Mouse (Mus musculus) gastrocnemius, adult 18-20 months (tissue): ENCODE measurements around the gene Urod. TPM values are rescaled to one million over a fixed set of nuclear protein-coding genes. Genes with fewer than 3 reads are reported as not detected.

Experiments
- DNase-seq: peaks from one replicate; pipeline ENCODE4 v3.0.0; 2021; ENCODE audit warnings: low spot score
- long read RNA-seq, 2 experiments: library from polyadenylated mRNA; stranded (forward); transcript quantifications; one replicate each; pipeline ENCODE4 v2.0.0; 2021
- total RNA-seq, 2 experiments: library from RNA; stranded (reverse); gene quantifications; 2 replicates each; pipeline ENCODE4 v1.2.3; 2021

Gene Urod
- 10 to 100 TPM; 56.7 to 58.3 TPM for total RNA-seq
- long read RNA-seq, experiment 1, transcript Urod-201 (10 exons, 1,489 nt): major isoform, 49 of 88 reads
- long read RNA-seq, experiment 1, partial matches to known transcripts: 32 of 88 reads
- long read RNA-seq, experiment 1, other reads (novel, unspliced or antisense): 7 of 88 reads
- long read RNA-seq, experiment 2, transcript Urod-201 (10 exons, 1,489 nt): major isoform, 43 of 83 reads
- long read RNA-seq, experiment 2, partial matches to known transcripts: 35 of 83 reads
- long read RNA-seq, experiment 2, other reads (novel, unspliced or antisense): 4 of 83 reads

DNA sequence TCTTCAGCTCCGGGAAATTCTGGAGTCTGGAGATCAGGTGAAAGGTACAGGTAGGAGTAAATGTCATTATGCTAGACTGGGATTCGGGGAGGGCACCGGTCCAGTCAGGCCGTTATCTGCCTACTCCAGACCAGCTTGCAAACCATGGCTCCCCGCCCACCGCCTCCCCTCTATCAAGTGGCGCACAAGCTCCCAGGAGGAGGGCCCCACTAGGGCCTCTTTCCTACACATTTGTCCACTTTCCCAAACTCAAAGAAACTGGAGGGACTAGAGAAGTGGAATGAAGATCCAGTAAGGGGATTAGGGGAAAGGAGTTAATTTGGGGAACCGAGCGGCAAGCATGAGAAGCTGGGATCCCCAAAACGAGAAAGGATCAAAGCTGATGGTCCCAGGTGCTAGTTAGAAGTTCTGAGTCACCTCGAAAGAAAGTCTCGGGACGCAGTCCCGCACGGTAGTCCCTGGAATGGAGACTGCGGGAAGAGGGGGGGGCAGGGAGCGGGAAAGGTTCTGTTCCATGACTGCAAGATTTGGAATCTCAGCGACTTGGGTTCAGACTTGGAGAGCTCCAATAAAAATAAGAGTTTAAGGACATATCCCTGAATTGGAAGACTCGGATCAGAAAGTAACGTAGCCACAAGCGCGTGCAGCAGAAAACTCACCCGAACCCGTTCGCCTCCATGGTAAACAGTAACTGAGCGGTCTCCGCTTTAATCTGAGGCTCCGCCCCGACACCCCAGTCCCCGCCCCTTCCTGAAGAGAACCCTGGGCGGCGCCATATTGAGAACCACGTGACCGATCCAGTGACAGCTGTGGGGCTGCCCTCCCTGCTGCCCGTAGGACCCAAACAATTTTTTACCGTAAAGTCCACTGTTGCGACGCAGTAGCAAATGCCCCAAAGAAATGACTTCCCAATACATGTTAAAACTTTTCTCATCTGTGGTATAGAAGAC, at the start of gene Urod:
Gene Urod (minus strand): TSS at position 742 of the 950 bp plus-strand sequence.
- DNase-seq: peak; percentile 97

DNA sequence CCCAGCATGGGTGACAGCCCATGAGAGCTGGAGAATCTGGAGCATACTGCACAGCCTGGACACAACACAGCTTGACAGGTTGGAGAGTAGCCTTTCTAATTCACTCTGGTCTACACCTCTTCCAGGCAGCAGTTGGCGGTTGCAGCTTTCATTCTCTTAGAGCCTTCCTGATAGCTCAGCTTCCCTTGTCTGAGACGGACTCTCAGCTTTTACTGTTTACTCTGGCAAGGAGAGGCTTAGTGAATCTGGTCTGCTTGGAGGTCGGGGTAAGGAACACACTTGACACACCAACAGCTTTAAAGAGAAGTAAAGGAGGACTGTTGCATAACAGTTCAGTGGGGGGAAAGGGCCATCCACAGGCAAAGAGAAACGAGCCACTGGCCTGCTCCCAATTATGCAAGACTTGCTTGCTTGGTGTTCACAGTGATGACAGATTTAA, 47.1 kb upstream of the Urod start:
- DNase-seq: peak; percentile 74

DNA sequence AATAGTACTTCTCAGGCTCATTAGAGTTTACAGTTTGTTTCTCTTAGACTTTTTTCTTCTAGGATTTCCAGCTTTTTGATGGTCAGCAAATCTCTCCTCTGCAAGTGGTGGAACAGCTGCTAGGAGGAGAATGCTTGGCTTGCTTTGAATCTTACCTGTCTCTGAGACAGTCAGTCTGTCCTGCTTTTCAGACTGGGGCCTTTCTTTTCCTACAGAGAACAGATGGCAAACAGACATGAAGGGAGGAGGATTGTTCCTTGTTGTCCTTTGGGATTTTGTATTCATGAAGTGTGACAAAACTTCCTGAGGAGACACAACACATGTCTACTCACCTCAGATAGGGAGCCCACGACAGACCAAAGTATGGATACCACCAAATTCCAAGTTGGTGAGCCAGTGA, 46.6 kb upstream of the Urod start:
- DNase-seq: no peak

DNA sequence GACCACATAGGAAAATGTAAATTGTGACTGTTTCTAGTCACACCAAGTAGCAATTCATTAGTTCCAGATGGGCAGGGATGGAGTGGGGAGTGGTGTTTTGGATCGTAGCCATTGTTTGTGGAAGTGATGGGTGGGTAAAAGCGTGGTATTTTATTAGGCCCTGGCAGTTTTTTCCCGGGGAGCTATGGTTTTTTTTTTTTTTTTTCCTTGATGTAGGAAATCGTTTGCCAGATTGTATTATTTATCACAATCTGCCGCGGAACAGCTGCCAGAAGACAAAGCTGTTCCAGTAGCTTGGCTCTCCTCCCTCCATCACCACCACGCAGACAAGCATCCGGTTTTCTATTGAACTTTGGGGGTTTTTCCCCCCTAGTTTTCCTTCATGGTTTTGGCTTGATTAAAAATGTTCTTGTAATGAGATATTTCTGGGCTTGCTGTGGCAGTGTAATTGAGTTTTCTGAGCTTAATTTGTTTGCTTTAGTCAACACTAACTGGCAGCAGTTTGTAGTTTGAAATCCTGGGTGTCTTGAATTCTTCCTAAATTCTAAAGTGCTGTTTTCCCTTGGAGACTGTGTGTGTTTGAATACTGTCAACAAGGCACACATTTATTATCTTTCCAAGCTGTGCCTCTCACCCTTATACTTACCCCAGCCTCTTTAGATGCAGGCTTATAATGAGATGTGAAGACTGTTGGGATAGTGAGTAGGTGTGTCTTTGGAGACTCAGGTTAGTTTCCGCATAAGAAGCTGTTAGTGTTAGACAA, 45.9 kb upstream of the Urod start:
- peak; percentile 47 for DNase-seq

DNA sequence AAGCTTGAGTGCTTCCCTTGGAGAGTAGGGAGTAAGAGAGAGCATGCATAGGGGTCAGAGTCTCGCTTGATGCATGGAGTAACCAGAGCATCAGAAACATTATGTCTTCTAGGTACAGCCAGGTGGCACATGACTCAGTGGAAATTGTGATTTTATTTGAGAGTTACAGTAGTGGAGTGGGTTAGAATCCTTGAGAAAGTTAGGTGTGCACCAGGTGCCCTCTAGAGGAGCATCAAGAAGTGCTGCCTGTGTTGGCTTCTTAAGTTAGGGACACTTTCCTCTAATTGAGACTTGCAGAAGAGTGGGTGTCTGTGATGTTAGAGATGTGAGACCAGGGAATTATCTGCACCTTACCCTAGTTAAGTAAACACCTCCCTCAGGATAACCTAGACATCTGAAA, 36.9 kb upstream of the Urod start:
- DNase-seq: no peak

DNA sequence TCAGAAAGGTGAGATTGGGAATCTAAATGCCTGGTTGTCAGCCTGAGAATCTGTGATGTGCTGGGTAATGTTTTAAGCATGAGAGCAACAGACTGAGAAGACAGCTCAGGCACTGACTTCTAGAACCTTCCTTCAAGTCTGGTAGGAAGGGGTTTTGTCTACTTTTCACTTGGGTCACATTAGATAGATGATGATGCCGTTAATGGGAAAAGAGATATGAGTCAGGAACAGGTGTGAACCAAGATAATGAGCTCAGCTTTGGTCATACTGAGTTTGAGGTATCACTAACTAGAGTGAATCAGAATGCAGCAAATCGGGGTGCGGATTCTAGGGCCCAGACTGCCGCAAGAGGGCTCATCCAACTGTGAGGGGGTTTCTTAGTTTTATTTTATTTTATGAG, 29.3 kb upstream of the Urod start:
- no peak for DNase-seq

DNA sequence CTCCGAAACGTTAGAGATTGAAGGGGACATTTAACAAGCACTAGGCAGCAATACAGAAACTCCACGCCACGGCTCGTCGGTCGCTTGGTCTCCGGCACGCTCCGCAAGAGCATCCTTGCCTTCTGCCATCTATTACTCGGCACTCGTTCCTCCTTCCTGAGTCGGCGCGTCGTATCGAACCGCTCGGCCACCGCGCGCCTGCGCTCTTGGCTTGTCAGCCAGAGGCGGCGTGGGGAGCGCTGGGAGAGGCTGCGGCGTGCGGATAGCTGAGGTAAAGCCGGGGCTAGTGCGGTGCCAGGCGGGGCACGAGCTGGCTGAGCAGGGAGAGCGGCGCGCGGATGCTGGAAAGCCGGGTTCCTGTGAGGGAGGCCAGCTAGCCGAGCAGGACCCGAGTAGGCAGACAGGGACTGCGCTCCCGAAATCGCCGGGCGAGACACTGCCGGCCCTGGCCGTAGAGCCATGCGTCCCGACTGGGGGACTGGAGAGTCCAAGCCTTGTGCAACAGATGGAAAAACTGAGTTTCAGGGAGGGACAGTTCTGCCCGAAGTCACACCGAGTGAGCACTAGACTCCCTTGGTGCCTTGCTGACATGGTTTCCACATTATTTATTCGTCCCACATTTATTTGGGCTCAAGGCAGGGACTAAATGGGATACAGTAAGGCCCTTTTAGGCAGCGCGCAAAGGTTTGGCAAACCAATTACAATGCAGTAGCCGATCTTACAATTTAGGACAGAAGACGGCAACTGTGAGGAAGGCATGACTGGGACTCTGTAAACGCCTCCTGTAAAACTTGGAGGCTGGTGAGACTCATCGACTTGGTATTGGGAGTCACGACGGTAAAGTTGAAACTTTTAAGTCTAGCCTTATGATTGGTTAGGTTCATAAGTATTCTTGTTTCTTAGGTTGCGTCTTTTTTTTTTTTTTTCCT, 25.3 kb upstream of the Urod start, which contains the start of gene Eif2b3:
Gene Eif2b3 (plus strand): TSS at position 197 of the 929 bp plus-strand sequence.
- peak; percentile 90 for DNase-seq

DNA sequence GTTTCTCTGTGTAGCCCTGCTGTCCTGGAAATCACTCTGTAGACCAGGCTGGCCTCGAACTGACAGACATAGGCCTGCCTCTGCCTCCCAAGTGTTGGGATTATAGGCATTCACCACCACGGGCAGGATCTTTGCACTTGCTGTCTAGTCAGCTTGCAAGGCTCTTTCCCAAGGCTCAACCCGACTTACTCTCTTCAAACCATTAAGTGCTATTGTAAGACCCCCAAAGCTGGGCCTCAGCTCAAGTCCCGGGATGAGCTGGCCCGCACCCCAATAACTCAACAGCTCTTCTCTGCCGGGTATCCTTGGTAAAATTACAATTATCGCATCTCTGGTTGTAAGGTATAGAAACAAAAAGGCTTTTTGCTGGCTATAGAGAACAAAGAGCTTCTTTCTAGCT, 24.1 kb upstream of the Urod start:
- DNase-seq: no peak

DNA sequence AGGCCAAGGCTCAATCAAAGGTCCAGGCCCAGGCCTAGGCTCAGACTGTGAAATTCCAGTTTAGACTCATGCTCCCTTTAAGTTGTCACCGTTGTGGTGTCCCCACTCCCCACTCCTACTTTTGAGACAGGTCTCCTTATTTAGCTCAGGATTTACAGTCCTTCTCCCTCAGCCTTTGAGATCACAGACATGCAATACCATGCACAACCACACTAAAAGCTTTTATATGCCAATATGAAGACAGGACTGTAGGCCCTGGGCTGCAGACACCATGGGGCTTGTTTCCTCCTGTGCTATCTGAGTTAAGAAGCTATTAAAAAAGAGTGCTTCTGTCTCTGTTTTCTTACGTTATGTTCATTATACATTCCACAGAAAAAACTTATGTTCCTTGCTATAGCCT, 23.5 kb upstream of the Urod start:
- no peak for DNase-seq

DNA sequence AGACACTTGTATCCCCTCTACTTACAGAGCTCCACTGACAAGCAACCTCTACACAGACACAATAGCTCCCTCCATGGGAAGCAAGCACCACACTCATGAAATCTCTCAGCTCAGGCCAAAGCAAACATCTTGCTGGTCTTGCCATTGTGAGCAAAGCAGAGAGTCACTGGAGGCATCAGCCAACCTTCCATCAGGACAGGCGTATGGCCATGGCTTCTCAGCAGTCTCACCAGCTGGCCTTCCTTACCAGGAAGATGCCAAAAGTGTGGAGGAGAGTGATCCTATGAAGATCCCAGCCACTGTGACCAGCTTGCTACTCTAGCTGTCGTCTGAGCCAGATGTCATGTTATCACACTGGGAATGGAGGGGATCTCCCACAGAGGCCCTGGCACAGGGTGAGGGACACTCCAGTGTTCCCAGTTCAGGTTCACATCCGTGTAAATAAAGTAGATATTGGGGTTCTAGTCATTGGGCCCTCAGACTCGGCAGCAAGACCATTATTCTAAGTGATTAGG, 20.7 kb upstream of the Urod start:
- DNase-seq: no peak

DNA sequence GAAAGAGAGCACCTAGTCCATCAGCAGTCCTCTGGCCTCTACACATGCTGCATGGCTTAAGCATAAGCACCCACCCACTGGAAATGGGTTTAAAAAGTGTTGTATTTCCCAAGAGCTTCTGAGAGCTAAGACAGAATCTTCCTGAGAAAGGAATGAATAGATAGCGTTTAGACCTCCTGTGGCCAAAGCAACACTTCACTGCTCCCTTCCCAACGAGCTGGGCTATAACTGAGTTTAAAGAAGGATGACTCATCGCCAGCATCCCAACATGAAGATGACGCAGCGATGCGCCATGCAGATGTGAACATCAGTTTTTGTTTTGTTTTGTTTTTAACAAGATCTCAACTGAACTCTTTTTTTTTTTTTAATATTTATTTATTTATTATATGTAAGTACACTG, 19.4 kb upstream of the Urod start:
- DNase-seq: no peak

DNA sequence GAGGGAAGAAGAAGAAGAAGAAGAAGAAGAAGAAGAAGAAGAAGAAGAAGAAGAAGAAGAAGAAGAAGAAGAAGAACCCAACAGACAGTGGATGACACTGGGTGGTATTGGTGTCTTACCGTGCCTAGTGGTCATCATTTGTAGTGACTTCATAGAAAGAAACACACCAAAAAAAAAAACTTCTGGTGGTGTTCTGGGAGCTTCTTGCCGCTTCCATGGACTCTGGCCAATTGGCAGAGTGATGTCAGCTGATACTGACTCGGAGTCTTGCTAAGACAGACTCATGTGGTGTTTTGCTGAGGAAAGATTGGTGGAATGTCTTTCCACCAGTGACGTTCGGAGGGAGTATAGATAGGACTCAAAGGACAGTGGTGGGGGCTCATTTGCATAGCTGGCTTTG, 16.0 kb upstream of the Urod start:
- DNase-seq: no peak

DNA sequence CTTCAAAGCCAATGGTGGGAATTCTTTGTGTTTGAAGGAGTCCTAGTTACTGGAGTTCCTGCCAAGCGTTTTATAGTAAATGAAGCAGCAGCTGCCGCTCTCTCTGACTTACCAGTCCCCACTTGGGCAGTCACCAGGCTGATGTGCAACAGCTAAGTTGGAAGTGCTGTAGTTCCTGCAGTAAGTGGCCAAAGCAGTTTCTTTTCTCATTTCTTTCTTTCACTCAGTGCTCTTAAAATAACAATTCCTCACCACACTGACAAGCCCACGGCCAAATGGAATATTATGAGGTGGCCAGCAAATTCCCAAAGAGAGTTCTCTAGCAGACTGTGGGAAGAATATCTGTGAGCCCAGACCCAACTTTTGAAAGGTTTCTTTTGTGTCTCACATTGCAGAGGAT, 12.8 kb upstream of the Urod start:
- no peak for DNase-seq

DNA sequence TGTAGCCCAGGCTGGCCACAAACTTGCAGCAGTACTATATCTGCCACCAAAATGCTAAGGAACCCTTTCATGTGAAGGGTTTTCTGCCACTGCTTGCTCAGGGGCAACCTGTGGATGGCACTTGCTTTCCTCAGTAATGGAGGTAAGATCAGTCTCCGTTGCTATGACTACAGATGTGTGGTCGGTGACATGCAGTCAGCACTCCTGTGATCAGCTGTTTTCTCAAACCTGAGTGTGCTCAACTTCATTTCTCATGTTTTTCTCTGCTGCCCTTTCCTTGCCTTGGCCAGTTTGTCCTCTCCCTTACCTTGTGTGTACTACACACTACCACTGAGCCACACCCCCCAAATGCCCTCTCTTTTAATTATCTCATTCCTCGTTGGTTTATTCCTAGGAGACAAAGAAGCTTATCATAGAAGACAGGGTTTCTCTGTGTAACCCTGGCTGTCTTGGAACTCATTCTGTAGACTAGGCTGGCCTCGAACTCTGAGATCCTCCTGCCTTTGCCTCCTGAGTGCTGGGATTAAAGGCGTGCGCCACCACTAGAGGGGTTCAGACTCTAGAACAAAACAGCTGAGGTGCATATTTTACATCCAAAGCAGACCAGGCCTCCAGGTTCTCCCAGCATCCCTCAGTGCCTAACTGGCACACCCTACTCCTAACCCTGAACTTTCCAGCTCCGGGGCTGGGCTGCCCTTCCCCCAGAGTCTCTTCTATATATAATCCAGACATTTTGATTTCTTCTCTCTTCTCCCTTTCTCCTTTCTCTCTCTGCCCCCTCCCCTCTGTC, 11.6 kb upstream of the Urod start:
- DNase-seq: no peak

DNA sequence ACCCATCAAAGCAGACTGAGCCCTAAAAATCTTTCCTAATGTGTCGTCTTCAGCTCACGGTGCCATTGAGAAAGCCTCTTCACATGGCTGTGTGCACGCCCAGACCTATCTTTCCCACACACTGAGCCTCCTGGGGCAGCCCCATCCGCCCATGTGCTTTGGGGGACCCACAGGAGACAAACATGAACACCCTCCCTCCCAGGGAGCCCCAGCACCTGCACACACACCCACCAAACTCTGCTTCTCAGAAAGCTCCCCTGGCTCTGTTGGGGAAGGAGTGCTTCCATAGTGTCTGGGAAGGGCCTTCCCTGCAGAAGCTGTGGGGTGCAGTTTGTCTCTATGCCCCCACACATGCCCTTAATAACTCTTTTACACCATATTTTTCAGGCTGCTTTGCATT, 10.4 kb upstream of the Urod start:
- no peak for DNase-seq

DNA sequence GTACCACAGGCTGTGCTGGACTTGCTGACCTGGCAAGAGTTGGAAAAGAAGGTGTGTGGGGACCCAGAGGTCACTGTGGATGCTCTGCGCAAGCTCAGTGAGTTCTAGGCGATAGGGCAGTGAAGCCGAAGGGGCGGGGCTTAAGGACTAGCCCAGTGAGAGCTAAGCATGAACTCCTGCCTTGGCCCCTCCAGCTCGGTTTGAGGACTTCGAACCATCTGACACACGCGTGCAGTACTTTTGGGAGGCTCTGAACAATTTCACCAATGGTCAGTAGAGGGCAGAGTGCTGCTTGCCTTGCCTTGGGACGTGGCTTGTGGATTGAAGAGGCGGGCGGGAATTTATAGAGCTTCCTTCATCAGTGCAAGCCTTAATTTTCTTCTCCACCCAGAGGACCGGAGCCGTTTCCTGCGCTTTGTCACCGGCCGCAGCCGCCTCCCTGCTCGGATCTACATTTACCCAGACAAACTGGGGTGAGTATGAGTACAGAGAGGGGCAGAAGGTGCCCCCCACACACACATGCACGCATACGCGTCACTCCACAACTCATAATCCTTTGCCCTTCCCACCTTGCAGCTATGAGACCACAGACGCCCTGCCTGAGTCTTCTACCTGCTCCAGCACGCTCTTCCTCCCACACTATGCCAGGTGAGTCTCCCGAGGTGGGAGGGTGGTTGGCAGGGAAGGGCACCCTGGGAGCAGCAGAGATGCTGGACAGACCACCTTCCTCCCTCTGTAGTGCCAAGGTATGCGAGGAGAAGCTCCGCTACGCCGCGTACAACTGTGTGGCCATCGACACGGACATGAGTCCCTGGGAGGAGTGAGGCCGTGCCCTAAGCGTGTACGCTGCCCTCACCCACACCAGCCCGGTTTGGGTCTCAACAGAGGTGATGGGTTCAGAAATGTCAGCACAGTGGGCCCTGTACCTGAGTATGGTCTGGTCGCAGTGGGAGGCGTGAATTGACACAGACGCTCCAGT, 8.6 kb upstream of the Urod start:
- DNase-seq: peak; percentile 65

DNA sequence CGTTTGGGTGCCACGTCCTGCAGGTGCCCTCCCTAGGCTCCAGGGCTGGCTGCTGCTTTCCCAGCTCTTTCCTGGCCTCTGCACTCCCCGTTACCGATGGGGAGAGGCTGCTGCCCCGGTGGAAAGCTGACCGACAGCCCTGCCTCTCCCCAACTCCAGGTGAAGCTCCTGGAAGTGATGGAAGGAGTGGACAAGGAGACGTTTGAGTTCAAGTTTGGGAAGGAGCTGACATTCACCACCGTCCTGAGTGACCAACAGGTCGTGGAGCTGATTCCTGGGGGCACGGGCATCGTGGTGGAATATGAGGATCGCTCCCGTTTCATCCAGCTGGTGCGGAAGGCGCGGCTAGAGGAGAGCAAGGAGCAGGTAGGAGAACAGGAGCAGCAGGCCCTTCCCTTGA, 7.7 kb upstream of the Urod start:
- no peak for DNase-seq

DNA sequence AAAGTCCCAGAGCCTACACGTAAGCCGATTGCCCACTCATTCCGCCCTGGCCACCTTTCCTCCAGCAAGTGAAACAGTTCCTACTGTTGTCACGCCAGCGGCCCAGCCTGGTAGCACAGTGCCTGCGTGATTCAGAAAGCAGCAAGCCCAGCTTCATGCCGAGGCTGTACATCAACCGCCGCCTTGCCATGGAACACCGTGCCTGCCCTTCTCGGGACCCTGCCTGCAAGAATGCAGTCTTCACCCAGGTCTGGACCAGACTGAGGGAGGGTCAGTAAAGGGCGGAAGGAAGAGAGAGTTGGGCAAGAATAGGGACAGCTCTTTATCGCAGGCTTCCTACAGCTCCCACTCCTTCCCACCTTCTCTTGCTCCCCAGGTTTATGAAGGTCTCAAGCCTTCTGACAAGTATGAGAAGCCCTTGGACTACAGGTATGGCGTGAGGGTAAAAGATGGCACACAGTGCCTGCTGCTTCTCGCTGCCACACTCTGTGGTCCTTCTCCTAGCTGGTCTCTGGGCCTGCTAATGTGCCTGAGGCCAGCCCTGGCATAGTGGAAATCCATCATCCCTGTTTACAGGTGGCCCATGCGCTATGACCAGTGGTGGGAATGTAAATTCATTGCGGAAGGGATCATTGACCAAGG, 5.4 kb upstream of the Urod start:
- no peak for DNase-seq
